Mouse (Mus musculus): ENCODE results near the gene Znrf3. TPM values are rescaled to one million over a fixed set of nuclear protein-coding genes. Genes with fewer than 3 reads are reported as not detected.

The Znrf3 gene
- 1 to 10 TPM; 6.2 to 7.3 TPM for total RNA-seq (2023)

GRCm38 (mm10) chr11:5444599-5445451 lies at the start of gene Znrf3:
Gene Znrf3, minus strand, starts transcription at chr11:5444847.

GRCm38 (mm10) chr11:5261508-5262392 lies 182.9 kb downstream of the Znrf3 start, which contains the start of gene Kremen1:
Gene Kremen1, minus strand, starts transcription at chr11:5261558.

Other genes with a start within 250 kb of the Znrf3 start
- gene Kremen1, start 183.3 kb downstream of the Znrf3 start, total RNA-seq (2023), result 10 to 100 TPM; 18.7 to 19.9 TPM
- gene Xbp1, start 75.8 kb upstream of the Znrf3 start, total RNA-seq (2023), result 100 to 1,000 TPM; 112 to 127 TPM
- 10 to 100 TPM; 31.7 to 49.6 TPM for gene Ccdc117, start 97.3 kb upstream of the Znrf3 start, total RNA-seq (2023)
- gene Ankrd36, start 124.8 kb upstream of the Znrf3 start, total RNA-seq (2023), result not detected

Data from B cell, adult 67 days (primary cell).